Mouse (Mus musculus): ENCODE data around the gene Map1b. TPM values are rescaled to one million over a fixed set of nuclear protein-coding genes. Genes with fewer than 3 reads are reported as not detected.

Gene Map1b
- polyA plus RNA-seq, 1 experiment: 4.1 TPM

- Histone ChIP-seq H3K4me3 (replicated peaks; ENCODE audit: extremely low read depth, low read depth, low read length) (no peak overlapping the region), H3K4me1 (ENCODE audit: control insufficient read depth, insufficient read depth, low read length) (no peaks in the 10 kb centered on the region)
- TF ChIP-seq POLR2A (IDR thresholded peaks at IDR 0.05; ENCODE audit: borderline replicate concordance, extremely low read depth, low read depth, low read length) (no peak), CTCF (IDR thresholded peaks at IDR 0.05; ENCODE audit: insufficient read depth, low read length) (no peak)
- no peak for DNase-seq
- WGBS: 84% methylated on average over 9 of the region's 9 CpGs
Measured at GRCm38 (mm10) chr13:99434494-99434893, 81.8 kb downstream of the Map1b start.

GRCm38 (mm10) chr13:99433068-99434008 is 83.0 kb downstream of the Map1b start:
- 85% methylated on average over 29 of the region's 29 CpGs for WGBS
- DNase-seq: no peak
- no peak overlapping the region for H3K4me3 ChIP-seq (replicated peaks; ENCODE audit: extremely low read depth, low read depth, low read length)
- no peaks in the 10 kb centered on the region for H3K4me1 ChIP-seq (ENCODE audit: control insufficient read depth, insufficient read depth, low read length)
- TF ChIP-seq CTCF (IDR thresholded peaks at IDR 0.05; ENCODE audit: insufficient read depth, low read length): no peak
- TF ChIP-seq POLR2A (IDR thresholded peaks at IDR 0.05; ENCODE audit: borderline replicate concordance, extremely low read depth, low read depth, low read length): no peak

- no peaks in the 10 kb centered on the region for H3K4me1 ChIP-seq (ENCODE audit: control insufficient read depth, insufficient read depth, low read length)
- no peak for DNase-seq
- TF ChIP-seq CTCF (IDR thresholded peaks at IDR 0.05; ENCODE audit: insufficient read depth, low read length) (no peak), POLR2A (IDR thresholded peaks at IDR 0.05; ENCODE audit: borderline replicate concordance, extremely low read depth, low read depth, low read length) (no peak)
- H3K4me3 ChIP-seq (replicated peaks; ENCODE audit: extremely low read depth, low read depth, low read length): no peak overlapping the region
- WGBS: 74% methylated on average over 13 of the region's 13 CpGs
Measured at GRCm38 (mm10) chr13:99423581-99423980, 92.8 kb downstream of the Map1b start.

DNA sequence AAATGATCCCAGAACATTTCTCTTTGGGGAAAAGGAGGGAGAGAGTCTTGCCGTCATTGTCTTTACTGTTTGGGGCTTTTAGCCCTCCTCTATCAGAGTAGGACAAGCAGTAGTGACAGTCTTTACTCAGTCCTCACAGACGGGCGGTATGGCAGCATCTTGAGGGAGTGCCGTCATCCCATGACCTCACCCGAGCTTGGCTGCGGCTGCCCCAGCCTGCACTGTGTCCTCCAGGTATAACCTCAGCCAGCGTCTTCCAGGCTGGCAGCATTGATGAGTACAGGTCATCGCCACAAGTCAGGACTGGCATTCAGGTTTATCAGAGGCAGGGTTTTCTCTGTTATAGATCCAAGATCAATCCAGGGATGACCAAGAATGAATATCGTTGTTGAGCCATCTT is 99.7 kb downstream of the Map1b start:
- TF ChIP-seq CTCF (IDR thresholded peaks at IDR 0.05; ENCODE audit: insufficient read depth, low read length) (no peak), POLR2A (IDR thresholded peaks at IDR 0.05; ENCODE audit: borderline replicate concordance, extremely low read depth, low read depth, low read length) (no peak)

DNA sequence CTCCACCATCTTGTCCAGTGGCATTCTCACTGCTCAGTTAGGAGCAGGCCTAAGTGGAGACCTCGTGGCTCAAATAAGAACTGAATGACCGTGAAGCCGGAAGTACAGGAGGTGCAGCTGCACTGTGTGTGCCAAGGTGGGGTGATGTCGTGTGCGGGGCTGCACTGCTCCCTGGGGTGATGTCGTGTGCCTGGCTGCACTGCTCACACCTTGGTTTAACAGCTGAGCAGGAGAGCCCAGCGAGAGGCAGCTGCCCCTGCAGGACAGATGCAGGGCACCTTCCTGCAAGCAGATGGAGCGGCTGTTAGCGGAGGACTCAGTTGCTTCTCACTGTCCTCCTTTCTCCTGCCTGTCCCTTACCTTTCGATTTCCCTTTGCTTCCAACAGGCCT is 102.0 kb downstream of the Map1b start:
- DNase-seq: no peak
- whole genome bisulfite sequencing: 80% methylated on average over 10 of the region's 10 CpGs

More for the DNA sequence above, 99.7 kb downstream of the Map1b start:
- Histone ChIP-seq H3K4me1 (ENCODE audit: control insufficient read depth, insufficient read depth, low read length) (no peaks in the 10 kb centered on the region; the same call in 1 of the 2 replicates), H3K4me3 (replicated peaks; ENCODE audit: extremely low read depth, low read depth, low read length) (no peak overlapping the region)
- DNase-seq: no peak
- WGBS: 81% methylated on average over 9 of the region's 9 CpGs

DNA sequence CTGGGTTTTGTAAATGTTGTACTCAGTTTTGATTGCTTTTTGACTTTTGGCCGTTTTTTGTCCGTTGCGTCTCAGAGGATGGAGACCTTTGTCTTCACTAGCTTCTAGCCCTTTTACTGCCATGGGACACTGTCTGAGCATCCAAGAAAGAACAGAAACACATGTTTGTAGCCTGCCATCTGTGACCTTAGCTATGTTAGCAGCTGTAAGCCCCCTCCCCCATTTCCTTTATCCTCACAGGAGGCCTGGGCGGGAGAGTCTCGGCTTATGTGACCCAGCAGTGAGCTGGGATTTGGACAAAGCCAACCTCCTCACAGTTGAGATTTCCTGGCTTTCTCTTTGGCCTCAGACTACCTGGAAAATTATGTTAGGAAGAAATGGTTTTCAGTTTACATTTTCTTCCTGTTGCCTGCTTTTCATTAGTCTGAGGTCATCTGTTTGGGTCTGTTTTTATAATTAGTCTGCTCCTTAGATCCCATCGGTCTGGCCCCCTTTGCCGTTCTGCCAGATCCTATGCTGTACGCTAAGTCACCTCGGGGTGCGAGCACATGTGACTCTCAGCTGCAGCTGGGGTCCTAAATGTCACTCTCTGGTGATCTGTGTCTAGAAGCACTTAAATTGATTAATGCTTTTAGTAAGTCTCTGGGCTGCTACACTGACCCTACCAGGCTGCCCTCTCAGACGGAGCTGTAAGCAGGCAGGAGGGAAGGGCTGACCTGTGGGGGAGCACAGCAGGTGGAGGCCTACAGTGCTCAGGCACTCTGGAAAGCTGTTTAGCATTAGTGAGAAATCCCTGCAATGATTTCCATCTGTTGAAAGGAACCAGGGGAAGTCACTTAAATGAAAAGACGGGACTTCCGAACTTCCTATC is 102.6 kb downstream of the Map1b start:
- no peak for DNase-seq
- Histone ChIP-seq H3K4me1 (ENCODE audit: control insufficient read depth, insufficient read depth, low read length) (no peaks in the 10 kb centered on the region; the same call in 1 of the 2 replicates), H3K4me3 (replicated peaks; ENCODE audit: extremely low read depth, low read depth, low read length) (no peak overlapping the region)
- TF ChIP-seq POLR2A (IDR thresholded peaks at IDR 0.05; ENCODE audit: borderline replicate concordance, extremely low read depth, low read depth, low read length): no peak
- TF ChIP-seq CTCF (IDR thresholded peaks at IDR 0.05; ENCODE audit: insufficient read depth, low read length): no peak
- 82% methylated on average over 13 of the region's 13 CpGs for WGBS

More for the DNA sequence above, 102.0 kb downstream of the Map1b start:
- Histone ChIP-seq H3K4me3 (replicated peaks; ENCODE audit: extremely low read depth, low read depth, low read length) (no peak overlapping the region), H3K4me1 (ENCODE audit: control insufficient read depth, insufficient read depth, low read length) (no peaks in the 10 kb centered on the region; the same call in 1 of the 2 replicates)
- TF ChIP-seq POLR2A (IDR thresholded peaks at IDR 0.05; ENCODE audit: borderline replicate concordance, extremely low read depth, low read depth, low read length) (no peak), CTCF (IDR thresholded peaks at IDR 0.05; ENCODE audit: insufficient read depth, low read length) (no peak)

- Histone ChIP-seq H3K4me3 (replicated peaks; ENCODE audit: extremely low read depth, low read depth, low read length) (no peak overlapping the region), H3K4me1 (ENCODE audit: control insufficient read depth, insufficient read depth, low read length) (no peaks in the 10 kb centered on the region; the same call in 1 of the 2 replicates)
- TF ChIP-seq POLR2A (IDR thresholded peaks at IDR 0.05; ENCODE audit: borderline replicate concordance, extremely low read depth, low read depth, low read length): no peak
- TF ChIP-seq CTCF (IDR thresholded peaks at IDR 0.05; ENCODE audit: insufficient read depth, low read length): no peak
- no peak for DNase-seq
- WGBS: 48% methylated on average over 11 of the region's 11 CpGs
Measured at GRCm38 (mm10) chr13:99412477-99413080, 103.8 kb downstream of the Map1b start.

DNA sequence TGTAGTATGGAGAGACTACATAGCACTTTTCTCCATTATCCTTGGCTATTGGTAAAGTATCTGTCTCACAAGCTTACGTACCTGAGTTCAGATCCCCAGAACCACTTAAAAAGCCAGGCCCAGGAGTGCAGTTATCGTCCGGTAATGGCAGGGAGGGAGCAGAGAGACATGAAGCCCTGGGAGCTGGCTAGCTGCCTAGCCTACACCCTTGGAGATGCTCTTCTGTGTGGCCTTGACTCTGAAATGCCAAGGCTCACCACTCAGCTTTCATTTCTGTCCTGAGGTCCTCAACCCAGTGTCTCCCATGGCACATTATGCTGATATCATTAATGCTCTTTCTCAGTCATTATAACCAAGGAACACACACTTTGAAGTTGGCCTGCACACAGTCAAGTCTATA is 104.6 kb downstream of the Map1b start:
- WGBS: 86% methylated on average over 3 of the region's 3 CpGs
- TF ChIP-seq POLR2A (IDR thresholded peaks at IDR 0.05; ENCODE audit: borderline replicate concordance, extremely low read depth, low read depth, low read length): no peak
- no peak for TF ChIP-seq CTCF (IDR thresholded peaks at IDR 0.05; ENCODE audit: insufficient read depth, low read length)
- H3K4me1 ChIP-seq (ENCODE audit: control insufficient read depth, insufficient read depth, low read length): no peaks in the 10 kb centered on the region; the same call in 1 of the 2 replicates
- no peak for DNase-seq
- H3K4me3 ChIP-seq (replicated peaks; ENCODE audit: extremely low read depth, low read depth, low read length): no peak overlapping the region
